Mouse (Mus musculus) cerebellum, adult 11-12 months (tissue): ENCODE data around the gene Zc3h6.
A peak's percentile ranks its signal among the peaks of the same experiment; 100 is the strongest.
"Not testable (repeated sequence)": the region's sequence is repeated elsewhere in the genome, so short reads cannot be mapped to it uniquely, and the experiment has no call there.

Experiments
- DNase-seq: peaks from one replicate; pipeline ENCODE4 v3.0.0; 2022

Zc3h6 gene

DNA sequence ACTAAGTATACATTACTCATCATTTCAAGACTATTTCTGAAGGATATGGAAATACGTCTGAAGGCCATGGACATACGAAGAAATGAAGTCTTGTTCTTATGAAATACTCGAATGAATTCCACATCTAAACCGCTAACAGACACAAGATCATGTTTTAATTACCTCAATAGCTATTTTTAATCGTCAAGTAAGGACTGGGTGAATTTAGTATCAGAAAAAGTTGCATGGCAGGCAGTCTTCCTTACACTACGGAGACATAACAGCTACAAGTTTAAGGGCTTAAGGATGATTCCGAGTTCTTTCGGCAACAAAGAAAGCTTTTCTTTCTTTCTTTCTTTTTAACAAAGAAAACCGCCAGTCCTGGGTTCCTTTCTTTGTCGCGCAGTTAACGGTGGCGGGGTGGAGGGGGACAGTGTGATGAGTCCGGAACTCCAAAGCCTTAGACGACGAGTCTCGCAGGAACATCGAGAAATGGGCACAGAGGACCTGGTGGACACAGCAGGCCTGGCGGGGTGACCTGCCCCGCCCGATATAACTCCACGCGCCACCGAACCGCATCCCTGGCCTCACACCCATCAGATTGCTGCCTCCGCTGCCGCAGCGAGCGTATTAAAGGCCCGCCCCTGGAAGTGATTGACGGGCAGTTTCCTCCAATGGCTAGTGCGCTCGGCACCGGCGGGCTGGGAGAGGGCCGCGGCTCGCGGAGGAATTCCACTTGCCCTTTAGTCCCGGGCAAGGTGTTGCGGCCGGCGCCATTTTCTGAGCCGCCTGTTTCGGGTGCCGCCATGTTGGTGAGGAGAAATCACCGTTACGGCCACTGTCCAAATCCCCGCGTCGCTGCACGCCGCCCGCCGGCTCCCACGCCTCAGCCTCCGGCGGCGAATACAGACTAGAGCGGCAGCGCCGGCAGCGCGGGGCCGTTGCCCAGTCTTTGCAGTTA lies at the start of gene Zc3h6:
Gene Zc3h6, plus strand, starts transcription at position 762 of the 940 bp plus-strand sequence.
- DNase-seq: peak; percentile 99

DNA sequence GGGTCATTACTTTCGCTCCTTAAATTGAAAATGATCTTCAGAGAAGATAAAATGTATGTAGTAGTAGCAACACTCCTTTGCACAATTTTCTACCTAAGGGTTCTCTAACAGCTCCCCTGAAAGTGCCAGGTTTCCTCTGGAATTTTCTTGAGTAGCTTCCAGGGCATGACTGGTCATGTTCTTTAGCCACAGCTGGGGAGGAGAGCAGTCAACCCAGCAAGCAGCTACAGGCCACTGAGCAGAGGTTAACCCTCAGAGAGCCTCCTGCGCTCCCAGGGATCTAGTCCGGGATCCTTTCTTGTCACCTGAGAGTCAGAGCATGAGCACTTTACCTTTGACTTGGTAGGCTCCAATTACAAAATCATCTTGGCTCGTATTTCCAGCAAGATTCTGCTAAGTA lies 42.4 kb upstream of the Zc3h6 start:
- DNase-seq: no peak

DNA sequence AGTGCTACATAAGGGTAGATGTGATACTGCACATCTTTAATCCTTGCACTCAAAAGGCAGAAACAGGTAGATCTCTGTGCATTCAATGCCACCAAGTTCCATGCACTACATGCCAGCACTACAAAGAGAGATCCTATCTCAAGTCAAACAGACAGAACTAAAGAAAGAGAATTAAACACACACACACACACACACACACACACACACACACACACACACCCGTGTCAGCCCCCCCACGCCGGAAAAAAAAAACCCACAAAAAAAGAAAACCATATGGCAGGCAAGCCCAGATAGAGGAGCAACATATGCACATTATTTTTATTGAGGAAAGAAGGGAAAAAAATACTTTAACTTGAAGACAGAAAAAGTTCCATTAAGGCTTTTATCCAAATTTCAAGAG lies 38.8 kb upstream of the Zc3h6 start:
- no peak for DNase-seq

DNA sequence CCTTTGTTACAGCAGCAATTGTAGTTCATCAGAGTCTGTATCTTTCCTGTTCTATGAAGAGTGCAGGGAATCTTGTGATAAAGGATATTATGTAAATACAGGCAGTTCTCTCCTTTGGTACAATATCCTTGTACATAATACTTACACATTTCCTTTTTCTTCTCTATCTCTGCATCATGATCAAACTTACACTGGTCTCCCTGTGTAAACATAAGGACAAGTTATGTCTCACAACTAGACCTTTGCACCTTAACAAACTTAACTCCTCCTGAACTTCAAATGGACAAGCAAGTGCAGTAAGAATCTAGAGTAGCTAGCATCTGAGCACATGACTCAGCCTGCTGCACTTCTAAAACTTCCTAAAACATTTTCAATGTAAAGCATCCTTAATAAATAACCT lies 36.5 kb upstream of the Zc3h6 start:
- DNase-seq: no peak

DNA sequence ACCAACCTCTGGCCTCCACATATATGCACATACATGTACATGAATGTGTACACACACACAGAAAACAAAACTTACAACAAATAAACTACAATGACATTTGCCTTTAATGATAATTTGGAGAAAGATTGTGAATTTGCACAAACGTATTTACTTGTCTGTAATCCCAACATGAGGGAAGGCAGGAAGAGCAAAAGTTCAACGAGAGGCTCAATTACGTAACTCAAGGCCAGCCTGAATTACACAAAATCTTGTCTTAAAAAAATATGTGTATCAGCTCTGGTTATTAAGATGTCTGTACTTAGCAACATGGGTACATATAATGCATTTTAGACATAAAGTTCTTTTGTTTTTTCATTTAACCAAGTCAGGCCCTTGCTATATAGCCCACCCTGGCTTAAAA lies 30.9 kb upstream of the Zc3h6 start:
- no peak for DNase-seq

DNA sequence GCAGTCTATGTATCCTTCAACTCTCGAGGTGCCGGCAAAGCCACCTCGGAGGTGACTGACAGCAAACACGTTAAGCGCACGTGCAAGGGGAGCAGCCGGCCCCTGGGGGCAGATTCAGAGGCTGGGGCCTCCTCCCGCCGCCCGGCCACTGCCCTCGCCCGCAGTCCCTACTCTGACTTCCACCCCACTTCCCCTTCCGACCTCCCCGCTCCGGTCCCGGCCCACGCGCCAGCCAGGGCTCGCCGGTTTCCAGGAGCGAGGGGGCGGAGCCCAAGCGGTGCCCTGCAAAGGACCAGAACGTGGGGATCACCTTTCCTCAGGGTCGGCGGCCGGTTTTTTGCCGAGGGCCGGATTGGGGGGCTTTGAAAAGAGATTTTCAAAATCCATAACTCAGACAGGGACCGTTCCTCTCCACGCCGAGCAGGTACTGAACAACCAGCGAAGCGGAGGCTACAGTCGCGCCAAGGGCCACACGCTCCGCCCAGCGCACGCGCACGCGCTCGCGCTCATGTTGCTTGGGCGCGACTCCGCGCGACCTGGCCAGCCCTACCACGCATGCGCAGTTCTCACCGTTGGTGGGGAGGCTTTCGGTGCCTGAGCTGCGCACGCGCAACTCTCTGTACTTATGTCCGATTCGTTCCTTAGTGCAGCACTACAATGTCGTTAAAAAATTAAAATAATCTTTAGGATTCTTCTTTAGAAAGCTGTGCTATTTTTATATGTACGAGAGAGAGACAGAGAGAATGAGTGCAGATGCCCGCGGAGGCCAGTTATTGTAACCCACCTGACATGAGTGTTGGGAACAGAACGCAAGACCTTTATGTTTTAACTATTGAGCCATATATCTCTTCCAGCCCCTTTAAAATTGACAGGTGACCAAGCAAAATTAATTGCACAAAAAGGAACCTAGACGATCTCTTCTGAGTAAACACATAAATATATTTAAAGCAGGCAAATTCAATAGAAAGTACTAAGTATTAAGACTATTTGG lies 23.4 kb upstream of the Zc3h6 start, which contains the start of gene Zc3h8:
Gene Zc3h8, minus strand, starts transcription at position 540 of the 991 bp plus-strand sequence.
- peak; percentile 97 for DNase-seq

DNA sequence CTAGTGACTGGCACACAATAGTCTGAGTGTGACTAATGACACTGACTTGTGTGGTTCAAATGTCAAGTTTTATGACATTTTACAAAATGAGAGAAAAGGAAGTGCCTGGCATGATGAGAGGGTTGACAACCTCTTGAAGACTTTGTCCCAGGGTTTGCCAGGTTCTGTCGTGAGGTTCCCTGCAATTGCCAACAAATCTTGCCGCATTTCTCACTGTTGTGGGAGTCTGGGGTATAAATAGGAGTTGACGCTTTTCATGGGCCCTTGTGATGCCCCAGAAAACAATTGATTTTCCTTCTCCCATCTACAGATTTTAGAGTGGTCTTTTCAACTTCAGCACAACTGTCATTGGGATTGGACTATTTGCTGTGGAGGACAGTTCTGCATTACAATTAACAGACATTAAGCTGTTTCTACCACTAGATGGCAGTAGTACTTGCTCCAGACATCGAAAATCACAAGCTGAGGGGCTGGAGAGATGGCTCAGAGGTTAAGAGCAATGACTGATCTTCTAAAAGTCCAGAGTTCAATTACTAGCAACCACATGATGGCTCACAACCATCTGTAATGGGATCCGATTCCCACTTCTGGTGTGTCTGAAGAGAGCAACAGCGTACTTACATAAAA lies 19.1 kb upstream of the Zc3h6 start:
- DNase-seq: no peak

DNA sequence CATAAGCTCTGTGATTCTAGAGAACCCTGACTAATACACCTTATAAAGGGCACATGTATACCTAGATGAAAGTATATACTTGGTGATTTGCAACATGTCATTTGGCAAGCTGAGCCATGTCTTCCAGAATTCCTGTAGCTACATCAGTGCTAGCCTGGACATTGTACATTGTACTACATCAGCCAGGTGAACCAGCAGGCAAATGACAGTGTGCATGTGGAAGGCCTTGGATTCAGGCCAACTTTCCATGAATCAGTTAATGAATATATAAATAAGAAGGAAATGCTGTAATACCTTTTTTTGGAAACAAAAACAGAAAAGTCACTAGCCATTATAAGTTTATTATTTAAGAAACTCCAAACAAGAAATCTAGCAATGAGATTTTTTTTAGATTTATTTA lies 13.0 kb upstream of the Zc3h6 start:
- no peak for DNase-seq

DNA sequence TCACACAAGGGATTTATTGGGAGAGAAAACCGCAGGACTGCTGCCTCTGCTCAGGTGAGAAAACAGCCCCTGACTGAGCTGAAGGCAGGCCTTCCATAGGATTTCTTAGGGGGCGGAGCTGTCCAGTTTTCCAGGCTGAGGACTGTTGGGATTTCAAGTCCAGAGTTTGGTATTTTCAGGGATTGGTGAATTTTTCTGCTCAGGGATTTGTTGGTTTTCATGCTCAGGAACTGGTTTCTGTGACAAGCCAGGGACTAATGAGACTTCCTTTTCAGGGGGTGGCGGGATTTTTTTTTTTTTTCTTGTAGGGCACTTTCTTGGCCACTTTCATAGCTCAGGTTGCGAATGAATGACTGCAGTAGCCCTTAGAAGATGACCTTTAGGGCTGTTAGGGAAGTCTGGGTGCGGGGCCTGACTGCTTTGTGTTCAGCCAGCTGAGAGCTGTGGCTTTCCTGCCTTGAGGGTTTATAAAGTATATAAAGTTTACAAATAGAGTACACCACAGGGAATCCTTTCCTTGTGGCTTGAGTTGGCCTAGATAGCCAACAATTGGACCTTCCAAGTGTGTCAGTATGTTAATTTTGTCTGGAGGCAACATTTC lies 1.6 kb upstream of the Zc3h6 start:
- DNase-seq: no peak

DNA sequence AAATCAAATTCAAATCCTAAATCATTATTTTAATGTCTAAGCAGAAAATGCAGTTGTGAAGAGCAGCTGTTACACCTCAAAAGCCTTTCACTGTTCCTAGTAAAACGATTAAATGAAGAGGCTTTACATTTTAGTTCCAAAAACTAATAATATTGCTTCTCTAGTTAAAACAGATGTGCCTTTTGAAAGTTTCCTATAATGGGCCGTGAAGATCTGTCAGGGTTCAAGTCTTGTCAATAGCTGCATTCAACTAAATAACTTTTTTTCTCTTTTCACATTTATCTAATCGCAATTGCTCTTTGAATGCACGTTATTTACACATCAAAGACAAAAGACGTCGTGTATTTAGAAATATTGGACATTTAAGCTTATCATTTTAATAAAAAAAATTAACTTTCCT lies 966 bp upstream of the Zc3h6 start:
- DNase-seq: no peak

DNA sequence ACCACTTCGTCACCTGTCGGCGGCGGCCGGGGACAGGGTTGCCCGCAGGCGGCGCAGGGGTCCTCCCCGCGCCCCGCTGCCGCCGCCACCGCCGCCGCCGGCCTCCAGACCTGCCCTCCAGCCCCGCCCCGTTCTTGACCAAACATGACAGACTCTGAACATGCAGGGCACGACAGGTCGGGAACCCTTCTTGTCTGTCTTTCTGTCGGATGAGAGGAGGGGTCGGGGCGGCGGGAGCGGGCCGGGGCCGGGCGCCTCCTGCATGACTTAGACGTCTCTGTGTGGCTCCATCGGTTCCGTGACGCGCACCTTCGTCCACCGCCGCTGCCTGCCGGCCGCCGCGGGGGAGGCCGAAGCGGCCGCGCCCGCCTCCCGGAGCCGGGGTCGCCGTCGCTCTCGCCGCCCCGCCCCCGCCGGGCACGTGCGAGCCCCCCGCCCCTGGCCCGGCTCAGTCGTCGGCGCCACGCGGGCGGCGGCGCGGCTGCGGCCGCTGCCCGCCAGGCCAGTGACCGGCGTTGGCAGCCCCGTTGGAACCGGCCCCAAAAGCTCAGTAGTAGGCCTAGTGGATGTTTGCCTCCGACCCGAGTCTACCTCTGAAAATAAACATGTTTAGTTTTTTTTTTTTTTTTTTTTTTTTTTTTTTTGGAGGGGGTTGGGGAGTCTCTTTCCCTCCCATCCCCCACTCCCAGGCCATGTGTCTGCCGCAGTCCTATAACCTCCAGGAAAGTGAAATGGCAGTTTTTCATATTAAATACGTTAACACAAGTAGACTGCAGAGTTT lies 649 bp downstream of the Zc3h6 start, which contains the start of gene Gm10762:
Gene Gm10762, minus strand, starts transcription at position 65 of the 781 bp plus-strand sequence.
- peak; percentile 84 for DNase-seq

DNA sequence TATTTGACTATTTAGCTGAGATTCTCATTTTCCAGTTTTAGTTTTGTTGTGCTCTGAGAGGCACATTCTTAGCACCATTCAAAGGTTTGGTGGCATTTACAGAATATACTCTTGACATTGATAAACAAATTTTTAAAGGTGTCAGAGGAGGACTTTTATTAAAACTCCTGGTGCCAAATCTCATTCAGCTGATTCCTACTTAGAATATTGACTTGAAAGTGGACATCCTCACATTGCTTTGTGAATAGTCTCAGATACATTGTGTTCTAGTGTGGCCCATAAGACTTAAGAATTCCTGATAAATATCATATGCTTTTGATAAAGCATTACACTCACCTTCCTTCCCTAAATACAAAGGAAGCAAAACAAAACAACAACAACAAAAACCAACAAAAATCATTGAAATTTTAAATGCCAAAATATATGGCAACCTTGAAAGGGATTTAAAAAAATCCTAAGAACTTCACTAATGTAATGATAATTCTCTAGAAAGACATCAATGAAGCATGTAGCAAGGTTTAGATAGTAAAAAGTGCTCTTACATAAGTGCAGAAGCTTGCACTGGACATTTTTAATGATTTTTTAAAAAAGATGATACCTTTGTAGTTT lies 1.4 kb downstream of the Zc3h6 start:
- DNase-seq: no peak

DNA sequence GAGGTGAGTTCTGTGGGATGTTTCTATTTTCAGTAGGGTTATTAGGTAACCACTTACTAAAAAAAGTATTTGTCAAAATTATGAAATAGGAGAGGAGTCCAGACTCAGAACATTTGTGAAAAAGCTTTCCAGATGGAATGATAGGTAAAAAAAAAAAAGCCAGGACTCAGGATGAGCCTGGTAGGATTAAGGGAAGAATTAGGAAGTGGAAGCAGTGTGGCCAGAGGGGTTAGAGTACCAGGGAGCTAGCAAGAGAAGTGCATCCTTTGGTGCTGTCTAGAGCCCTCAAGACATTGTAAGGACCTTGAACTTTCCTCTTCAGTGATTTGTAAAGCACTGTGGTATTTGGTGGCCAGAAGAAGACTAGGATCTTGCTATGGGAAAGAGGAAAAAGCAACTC lies 5.1 kb downstream of the Zc3h6 start:
- DNase-seq: no peak

DNA sequence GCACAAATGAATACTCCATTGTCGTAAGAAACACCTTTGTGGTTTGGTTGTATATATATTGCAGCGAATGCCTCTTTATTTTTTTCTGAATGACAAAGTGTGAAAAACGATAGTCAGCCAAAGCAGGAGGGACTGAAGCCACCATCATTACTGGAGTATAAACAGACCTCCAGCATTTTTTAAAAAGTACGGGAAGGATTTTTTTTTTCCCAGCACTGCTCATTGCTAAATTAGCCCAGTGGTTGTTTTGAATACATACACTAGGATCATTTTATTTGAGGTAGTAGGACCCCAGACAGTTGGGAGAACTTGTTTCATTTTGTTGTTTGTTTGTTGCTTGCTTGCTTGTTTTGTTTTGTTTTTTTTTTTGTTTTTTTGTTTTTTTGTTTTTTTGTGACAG lies 8.4 kb downstream of the Zc3h6 start:
- no peak for DNase-seq

DNA sequence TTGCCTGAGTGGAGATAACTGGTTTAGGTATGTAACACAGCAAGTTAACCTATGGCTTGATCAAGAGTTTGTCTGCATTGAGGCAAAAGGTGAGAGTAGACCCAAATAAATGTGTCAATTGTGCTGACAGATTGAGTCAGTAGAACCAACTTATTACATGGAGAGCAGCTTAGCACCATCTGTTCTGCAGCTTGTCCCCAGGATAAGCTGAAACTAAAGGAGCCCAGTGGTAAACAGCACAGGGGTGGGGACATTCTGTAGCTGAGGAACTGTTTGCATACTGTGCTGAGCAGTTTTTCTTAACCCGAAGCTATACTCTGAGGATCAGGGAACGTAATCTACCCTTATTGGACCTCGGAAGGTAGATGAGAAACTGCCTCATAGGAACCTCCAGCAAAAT lies 17.5 kb downstream of the Zc3h6 start:
- peak; percentile 26 for DNase-seq

DNA sequence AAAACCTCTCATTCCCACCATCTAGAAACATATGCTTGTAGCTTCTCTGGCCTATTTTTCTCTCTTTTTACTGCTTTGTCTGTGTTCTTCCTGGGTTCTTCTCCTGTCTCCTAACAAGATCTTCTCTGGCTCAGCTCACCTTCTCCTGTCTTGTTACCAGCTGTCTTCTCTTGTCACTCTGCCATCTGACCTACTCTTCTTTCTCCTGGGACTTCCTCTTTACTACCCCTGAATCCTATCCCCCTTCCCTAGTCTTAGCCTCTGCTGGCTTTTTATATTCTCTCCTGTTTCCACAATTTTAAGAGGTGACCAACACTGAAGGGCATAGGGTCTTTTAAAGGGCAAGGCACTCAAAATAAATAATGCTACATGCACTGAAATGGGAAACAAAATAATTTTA lies 37.7 kb downstream of the Zc3h6 start:
- no peak for DNase-seq

DNA sequence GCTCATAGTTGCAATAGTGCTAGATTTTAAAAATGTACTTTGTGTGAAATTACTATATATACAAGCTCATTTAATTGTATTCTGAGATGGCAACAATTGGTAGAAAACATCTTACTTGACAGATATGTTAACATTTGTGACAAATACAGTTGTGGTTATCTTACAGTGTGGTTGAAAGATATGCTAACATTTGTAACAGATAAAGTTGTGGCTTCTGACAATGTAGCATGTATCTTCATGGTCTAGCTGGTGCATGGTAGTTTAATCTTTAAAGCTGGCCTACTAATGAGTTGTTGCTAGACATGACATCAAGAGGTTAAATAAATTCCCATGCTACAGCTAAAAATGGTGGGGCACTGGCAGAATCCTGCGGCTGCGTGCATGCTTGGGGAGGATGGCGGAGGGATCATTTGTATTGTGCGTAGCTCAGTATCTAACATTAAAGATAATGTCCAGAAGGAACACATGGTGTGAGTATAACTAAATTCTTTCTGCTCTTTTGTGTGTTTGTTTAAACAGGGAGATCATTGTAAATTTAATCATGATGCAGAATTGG lies 39.1 kb downstream of the Zc3h6 start:
- DNase-seq: no peak

DNA sequence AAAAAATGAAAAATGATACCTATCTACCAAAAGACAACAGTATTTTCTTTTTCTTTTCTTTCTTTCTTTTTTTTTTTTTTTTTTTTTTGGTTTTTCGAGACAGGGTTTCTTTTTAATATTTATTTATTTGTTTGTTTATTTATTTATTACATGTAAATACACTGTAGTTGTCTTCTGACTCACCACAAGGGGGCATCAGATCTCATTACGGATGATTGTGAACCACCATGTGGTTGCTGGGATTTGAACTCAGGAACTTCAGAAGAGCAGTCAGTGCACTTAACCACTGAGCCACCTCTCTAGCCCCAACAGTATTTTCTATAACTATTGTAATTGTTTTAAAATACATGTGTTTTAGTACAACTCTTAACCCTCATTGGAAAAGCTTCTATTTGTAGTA lies 41.7 kb downstream of the Zc3h6 start:
- DNase-seq: not testable (repeated sequence)

DNA sequence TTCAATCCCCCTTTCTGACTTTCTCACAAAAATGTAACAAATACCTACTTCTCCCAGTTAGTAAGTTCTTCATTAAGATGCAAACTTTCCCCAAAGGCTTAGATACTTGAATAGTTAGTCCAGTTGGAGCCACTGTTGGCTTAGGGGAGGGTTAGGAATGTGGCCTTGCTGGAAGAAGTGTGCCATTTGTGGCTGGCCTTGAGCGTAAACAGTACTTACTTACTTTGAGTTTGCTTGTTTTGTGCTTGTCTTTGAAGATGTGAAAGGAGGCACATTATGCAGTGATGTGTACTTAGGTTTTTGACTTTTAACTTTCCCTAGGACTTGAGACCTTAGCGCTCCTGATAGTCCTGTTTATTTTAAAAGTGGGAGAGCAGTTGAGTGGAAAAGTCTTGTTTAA lies 52.9 kb downstream of the Zc3h6 start:
- DNase-seq: no peak

DNA sequence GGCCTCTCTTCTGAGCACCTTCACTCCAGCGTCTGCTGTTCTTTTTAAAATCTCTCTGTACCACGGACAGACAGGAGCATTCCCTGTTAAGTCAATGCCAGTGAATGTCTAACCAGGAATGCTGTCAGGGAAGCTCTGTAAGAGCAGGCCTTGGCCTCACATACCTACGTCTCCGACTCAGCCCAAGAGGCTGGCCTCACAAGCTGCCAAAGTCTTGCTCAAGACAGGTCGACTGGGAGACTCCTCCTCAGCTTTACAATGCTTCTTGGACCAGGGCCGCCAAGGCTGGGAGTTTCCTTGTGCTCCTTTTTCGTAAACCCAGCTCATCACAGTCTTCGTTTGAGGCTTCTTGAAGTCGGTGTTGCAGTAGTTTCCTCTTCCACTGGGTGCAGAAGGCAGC lies 57.6 kb downstream of the Zc3h6 start:
- no peak for DNase-seq

DNA sequence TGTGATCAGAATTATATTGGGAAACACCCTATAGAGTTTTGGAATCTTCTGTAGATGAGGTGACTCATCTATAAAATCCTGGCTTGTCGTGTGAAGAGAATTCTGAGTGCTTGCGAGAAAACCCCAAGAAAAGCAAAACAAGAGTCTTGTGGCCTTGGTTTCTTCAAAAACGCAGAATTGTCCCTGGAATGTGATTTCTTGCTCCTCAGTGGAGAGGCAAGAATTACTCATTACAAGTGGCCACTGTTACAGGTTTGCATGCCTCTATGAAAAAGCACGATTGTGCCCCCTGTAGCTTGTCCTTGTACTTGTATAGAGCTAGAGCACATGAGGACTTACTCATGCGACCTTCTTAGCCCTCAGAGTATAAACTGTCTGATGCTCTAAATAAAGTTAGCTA lies 68.2 kb downstream of the Zc3h6 start:
- DNase-seq: no peak
